Mouse (Mus musculus): ENCODE data around the gene Exoc3l. TPM values are rescaled to one million over a fixed set of nuclear protein-coding genes. Genes with fewer than 3 reads are reported as not detected.

Gene Exoc3l
- total and polyA plus RNA-seq, 3 experiments: 1.4 to 2.8 (median 2.6) TPM

DNA sequence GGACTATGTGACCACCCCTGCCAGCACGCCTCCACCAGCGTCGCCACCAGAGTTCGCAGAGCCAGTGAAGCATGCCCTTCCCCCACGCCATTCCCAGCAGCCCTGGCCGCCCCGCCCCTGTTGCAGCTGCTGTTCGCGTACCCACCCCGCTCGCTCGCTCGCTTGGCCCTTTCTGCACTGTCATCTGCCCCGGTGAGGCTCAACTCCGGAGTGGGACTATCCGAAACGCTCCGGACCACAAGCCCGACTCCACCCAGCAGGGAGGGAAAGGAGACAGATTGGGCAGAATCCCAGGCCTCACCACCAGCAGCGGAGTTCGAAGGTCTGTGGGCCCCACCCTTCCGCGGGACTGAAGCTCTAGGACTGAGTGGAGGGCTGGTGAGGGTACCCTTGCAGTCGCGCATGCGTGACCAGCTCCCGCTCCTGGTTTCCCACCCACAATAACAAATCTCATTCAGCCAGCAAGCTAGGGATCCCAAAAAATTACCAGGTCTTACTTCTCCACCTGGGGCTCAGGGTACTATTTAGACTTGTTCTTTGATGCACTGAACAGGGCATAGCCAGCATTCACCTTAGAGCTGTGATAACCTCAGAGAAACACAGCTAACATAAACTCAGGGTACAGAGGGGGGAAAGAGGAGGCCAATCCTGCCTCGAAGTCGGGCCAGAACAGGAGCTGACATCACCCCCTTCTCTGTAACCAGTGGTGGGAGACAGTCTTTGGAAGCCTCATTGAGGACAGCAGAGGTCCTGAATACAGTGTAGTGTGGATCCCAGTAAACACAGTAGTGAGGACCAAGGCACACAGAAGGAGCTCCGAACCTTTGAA, 19.4 kb downstream of the Exoc3l start:
- peaks cover 42% of the 10 kb centered on the region for H3K27me3 ChIP-seq (ENCODE audit: insufficient read depth, low read length)
- no peaks in the 10 kb centered on the region; the same call in 1 of the 2 replicates for H3K9me3 ChIP-seq (replicated peaks)
- DNase-seq (ENCODE audit: low spot score) (peak; percentile 77), ATAC-seq (ENCODE audit: extremely low read depth, insufficient number of reproducible peaks, low FRiP score, poor library complexity, severe bottlenecking) (peak; percentile 93)
- peak overlapping the region; percentile 71 for H3K4me3 ChIP-seq (ENCODE audit: low read depth, low read length)
- peaks cover 21% of the 10 kb centered on the region for H3K36me3 ChIP-seq (replicated peaks)
- peaks cover 52% of the 10 kb centered on the region for H3K4me1 ChIP-seq (ENCODE audit: insufficient read depth, low read depth, low read length)
- TF ChIP-seq GATA2 (IDR thresholded peaks at IDR 0.05; ENCODE audit: borderline replicate concordance, low read depth, low read length) (no peak), TAL1 (conservative IDR thresholded peaks at IDR 0.05; ENCODE audit: low read depth, low read length) (no peak), CTCF (IDR thresholded peaks at IDR 0.05; ENCODE audit: low read depth, low read length) (no peak), GATA1 (IDR thresholded peaks at IDR 0.05; ENCODE audit: borderline replicate concordance, low read length) (no peak), POLR2AphosphoS5 (IDR thresholded peaks at IDR 0.05; ENCODE audit: insufficient replicate concordance, low read depth, low read length) (no peak)

- peaks cover 19% of the 10 kb centered on the region for H3K36me3 ChIP-seq (replicated peaks)
- H3K4me1 ChIP-seq (ENCODE audit: insufficient read depth, low read depth, low read length): peaks cover 53% of the 10 kb centered on the region
- peaks cover 46% of the 10 kb centered on the region for H3K27me3 ChIP-seq (ENCODE audit: insufficient read depth, low read length)
- TF ChIP-seq TAL1 (conservative IDR thresholded peaks at IDR 0.05; ENCODE audit: low read depth, low read length): no peak
- TF ChIP-seq POLR2AphosphoS5 (IDR thresholded peaks at IDR 0.05; ENCODE audit: insufficient replicate concordance, low read depth, low read length): no peak
- no peak for TF ChIP-seq GATA2 (IDR thresholded peaks at IDR 0.05; ENCODE audit: borderline replicate concordance, low read depth, low read length)
- TF ChIP-seq CTCF (IDR thresholded peaks at IDR 0.05; ENCODE audit: low read depth, low read length): no peak
- TF ChIP-seq GATA1 (IDR thresholded peaks at IDR 0.05; ENCODE audit: borderline replicate concordance, low read length): no peak
- DNase-seq (ENCODE audit: low spot score): no peak
- ATAC-seq (ENCODE audit: extremely low read depth, insufficient number of reproducible peaks, low FRiP score, poor library complexity, severe bottlenecking): no peak
- H3K4me3 ChIP-seq (ENCODE audit: low read depth, low read length): peak within 1 kb of the TSS; percentile 71
- H3K9me3 ChIP-seq (replicated peaks): no peaks in the 10 kb centered on the region; the same call in 1 of the 2 replicates
These were observed 20.1 kb downstream of the Exoc3l start, which contains the start of gene Nol3 for GRCm38 (mm10) chr8:105275840-105276239. Gene Nol3 (plus strand): TSS chr8:105276140.

DNA sequence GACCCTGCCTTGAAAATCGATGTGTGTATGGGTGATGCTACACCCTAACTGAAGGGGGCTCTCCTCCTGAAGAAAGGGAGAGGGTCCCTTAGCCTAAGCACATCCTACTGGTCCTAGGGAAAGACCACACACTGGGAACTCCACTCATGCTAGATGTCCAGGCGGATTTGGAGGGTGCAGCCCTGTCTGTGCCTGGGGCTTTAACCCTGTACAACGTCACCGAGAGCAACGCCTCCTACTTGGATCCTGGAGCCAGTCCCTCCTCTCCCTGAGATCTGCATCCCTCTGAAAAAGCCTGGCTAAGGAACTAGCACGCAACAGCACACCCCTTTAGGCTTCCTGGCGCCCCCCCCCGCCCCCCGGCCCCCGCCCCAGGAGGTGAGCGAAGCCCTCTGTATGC, 20.5 kb downstream of the Exoc3l start:
- H3K9me3 ChIP-seq (replicated peaks): no peaks in the 10 kb centered on the region; the same call in 1 of the 2 replicates
- ATAC-seq (ENCODE audit: extremely low read depth, insufficient number of reproducible peaks, low FRiP score, poor library complexity, severe bottlenecking) (no peak), DNase-seq (ENCODE audit: low spot score) (no peak)
- no peak overlapping the region; the same call in 1 of the 2 replicates for H3K4me3 ChIP-seq (ENCODE audit: low read depth, low read length)
- H3K27me3 ChIP-seq (ENCODE audit: insufficient read depth, low read length): peaks cover 51% of the 10 kb centered on the region
- H3K4me1 ChIP-seq (ENCODE audit: insufficient read depth, low read depth, low read length): peaks cover 52% of the 10 kb centered on the region
- TF ChIP-seq CTCF (IDR thresholded peaks at IDR 0.05; ENCODE audit: low read depth, low read length) (no peak), POLR2AphosphoS5 (IDR thresholded peaks at IDR 0.05; ENCODE audit: insufficient replicate concordance, low read depth, low read length) (no peak), TAL1 (conservative IDR thresholded peaks at IDR 0.05; ENCODE audit: low read depth, low read length) (no peak), GATA2 (IDR thresholded peaks at IDR 0.05; ENCODE audit: borderline replicate concordance, low read depth, low read length) (no peak)
- H3K36me3 ChIP-seq (replicated peaks): peaks cover 17% of the 10 kb centered on the region

DNA sequence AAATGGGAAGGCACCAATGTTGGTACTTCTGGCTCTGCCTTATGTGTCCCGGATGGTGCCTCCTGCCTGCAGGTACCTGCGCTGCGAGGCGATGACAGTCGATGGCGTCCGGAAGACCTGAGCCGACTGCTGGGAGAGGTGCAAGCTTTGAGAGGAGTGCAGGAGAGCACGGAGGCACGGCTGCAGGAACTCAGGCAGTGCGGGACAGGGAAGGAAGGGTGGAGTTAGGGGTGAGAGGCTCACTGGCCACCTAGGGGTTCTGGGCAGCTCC, 25.1 kb downstream of the Exoc3l start:
- Histone ChIP-seq H3K4me3 (ENCODE audit: low read depth, low read length) (no peak overlapping the region), H3K4me1 (ENCODE audit: insufficient read depth, low read depth, low read length) (peaks cover 64% of the 10 kb centered on the region), H3K27me3 (ENCODE audit: insufficient read depth, low read length) (peaks cover 35% of the 10 kb centered on the region), H3K36me3 (replicated peaks) (peaks cover 31% of the 10 kb centered on the region), H3K9me3 (replicated peaks) (peaks cover 10% of the 10 kb centered on the region)
- no peak for TF ChIP-seq GATA2 (IDR thresholded peaks at IDR 0.05; ENCODE audit: borderline replicate concordance, low read depth, low read length)
- no peak for TF ChIP-seq TAL1 (conservative IDR thresholded peaks at IDR 0.05; ENCODE audit: low read depth, low read length)
- no peak for TF ChIP-seq GATA1 (IDR thresholded peaks at IDR 0.05; ENCODE audit: borderline replicate concordance, low read length)
- no peak for TF ChIP-seq CTCF (IDR thresholded peaks at IDR 0.05; ENCODE audit: low read depth, low read length)
- no peak for TF ChIP-seq POLR2AphosphoS5 (IDR thresholded peaks at IDR 0.05; ENCODE audit: insufficient replicate concordance, low read depth, low read length)
- DNase-seq (ENCODE audit: low spot score) (no peak), ATAC-seq (ENCODE audit: extremely low read depth, insufficient number of reproducible peaks, low FRiP score, poor library complexity, severe bottlenecking) (no peak)

DNA sequence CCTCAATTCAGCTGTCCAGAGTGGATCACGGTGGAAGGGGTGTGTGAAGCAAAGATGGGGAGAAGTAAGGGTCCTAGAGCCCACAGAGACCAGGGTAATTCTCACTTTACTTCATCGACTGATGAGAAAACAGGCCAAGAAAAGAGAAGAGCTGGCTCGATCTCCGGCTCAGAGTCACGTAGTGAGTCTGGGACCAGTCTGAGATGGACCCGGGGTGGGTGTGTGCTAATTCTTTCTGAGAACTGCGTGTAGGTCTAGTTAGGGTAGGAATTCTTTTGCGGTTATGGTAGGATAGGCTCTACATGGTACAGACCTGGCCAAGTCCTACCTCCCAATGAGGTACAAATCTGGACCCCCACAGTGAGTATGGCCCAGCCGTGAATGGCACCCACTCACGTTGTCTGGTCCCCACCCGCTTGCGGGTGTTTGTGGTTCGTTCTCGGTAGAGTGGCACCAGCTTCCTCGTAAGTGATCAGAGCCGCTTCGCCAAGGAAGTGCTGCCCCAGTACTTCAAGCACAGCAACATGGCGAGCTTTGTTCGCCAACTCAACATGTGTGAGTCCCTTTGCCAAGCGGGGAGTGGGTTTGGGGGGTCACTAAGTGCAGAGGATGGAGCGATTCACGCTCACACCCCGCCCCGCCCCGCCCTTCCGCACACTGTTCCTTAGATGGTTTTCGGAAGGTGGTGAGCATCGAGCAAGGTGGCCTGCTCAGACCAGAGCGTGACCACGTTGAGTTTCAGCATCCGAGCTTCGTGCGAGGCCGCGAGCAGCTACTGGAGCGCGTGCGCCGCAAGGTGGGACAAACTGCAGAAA, 25.6 kb downstream of the Exoc3l start:
- peaks cover 31% of the 10 kb centered on the region for H3K36me3 ChIP-seq (replicated peaks)
- peaks cover 31% of the 10 kb centered on the region for H3K27me3 ChIP-seq (ENCODE audit: insufficient read depth, low read length)
- TF ChIP-seq GATA1 (IDR thresholded peaks at IDR 0.05; ENCODE audit: borderline replicate concordance, low read length) (no peak), CTCF (IDR thresholded peaks at IDR 0.05; ENCODE audit: low read depth, low read length) (no peak), TAL1 (conservative IDR thresholded peaks at IDR 0.05; ENCODE audit: low read depth, low read length) (no peak), GATA2 (IDR thresholded peaks at IDR 0.05; ENCODE audit: borderline replicate concordance, low read depth, low read length) (no peak)
- H3K4me3 ChIP-seq (ENCODE audit: low read depth, low read length): peak overlapping the region; percentile 67; the same call in 1 of the 2 replicates
- DNase-seq (ENCODE audit: low spot score): no peak
- peaks cover 10% of the 10 kb centered on the region for H3K9me3 ChIP-seq (replicated peaks)
- peaks cover 64% of the 10 kb centered on the region for H3K4me1 ChIP-seq (ENCODE audit: insufficient read depth, low read depth, low read length)
- ATAC-seq (ENCODE audit: extremely low read depth, insufficient number of reproducible peaks, low FRiP score, poor library complexity, severe bottlenecking): no peak

DNA sequence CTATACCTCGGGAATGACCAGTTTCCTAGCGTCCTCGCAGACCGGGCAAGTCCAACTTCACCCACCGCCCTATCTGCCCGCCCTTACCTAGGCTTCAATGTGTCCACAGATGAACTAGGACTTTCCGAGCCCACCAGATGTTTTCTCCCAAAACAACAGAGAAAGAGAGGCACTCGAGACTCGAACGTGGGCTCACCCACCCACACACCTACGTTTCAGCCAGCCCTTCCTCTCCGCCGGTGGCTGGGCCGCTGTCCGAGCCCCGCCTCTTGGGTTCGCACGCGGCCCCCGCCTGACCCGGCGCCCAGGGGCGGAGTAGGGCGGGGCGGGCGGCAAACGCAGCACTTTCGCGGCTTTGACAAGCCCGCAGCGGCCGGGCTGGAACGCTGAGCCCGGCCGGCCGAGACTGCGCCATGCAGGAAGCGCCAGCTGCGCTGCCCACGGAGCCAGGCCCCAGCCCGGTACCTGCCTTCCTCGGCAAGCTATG, 26.4 kb downstream of the Exoc3l start, which contains the start of gene Hsf4:
Gene Hsf4 (plus strand): TSS at position 341 of the 487 bp plus-strand sequence.
- peak within 1 kb of the TSS; percentile 67 for H3K4me3 ChIP-seq (ENCODE audit: low read depth, low read length)
- peaks cover 69% of the 10 kb centered on the region for H3K4me1 ChIP-seq (ENCODE audit: insufficient read depth, low read depth, low read length)
- peaks cover 25% of the 10 kb centered on the region for H3K27me3 ChIP-seq (ENCODE audit: insufficient read depth, low read length)
- peaks cover 31% of the 10 kb centered on the region for H3K36me3 ChIP-seq (replicated peaks)
- ATAC-seq (ENCODE audit: extremely low read depth, insufficient number of reproducible peaks, low FRiP score, poor library complexity, severe bottlenecking) (0 out of 2 replicates have a peak, but pooled peaks have one; percentile 36), DNase-seq (ENCODE audit: low spot score) (peak; percentile 67)
- peaks cover 10% of the 10 kb centered on the region for H3K9me3 ChIP-seq (replicated peaks)
- no peak for TF ChIP-seq CTCF (IDR thresholded peaks at IDR 0.05; ENCODE audit: low read depth, low read length)
- TF ChIP-seq GATA1 (IDR thresholded peaks at IDR 0.05; ENCODE audit: borderline replicate concordance, low read length): no peak
- no peak for TF ChIP-seq GATA2 (IDR thresholded peaks at IDR 0.05; ENCODE audit: borderline replicate concordance, low read depth, low read length)
- TF ChIP-seq TAL1 (conservative IDR thresholded peaks at IDR 0.05; ENCODE audit: low read depth, low read length): no peak
- no peak for TF ChIP-seq POLR2AphosphoS5 (IDR thresholded peaks at IDR 0.05; ENCODE audit: insufficient replicate concordance, low read depth, low read length)
